Mouse (Mus musculus): ENCODE data around the gene Ccs. TPM values are rescaled to one million over a fixed set of nuclear protein-coding genes. Genes with fewer than 3 reads are reported as not detected.

Gene Ccs
- polyA plus RNA-seq, 1 experiment: 36.6 TPM

GRCm38 (mm10) chr19:4811909-4812242 lies 27.3 kb downstream of the Ccs start:
- Histone ChIP-seq H3K4me3 (ENCODE audit: low read depth, low read length) (peak overlapping the region; percentile 89), H3K4me1 (ENCODE audit: control insufficient read depth, insufficient read depth, low read length) (no peaks in the 10 kb centered on the region), H3K27ac (ENCODE audit: insufficient read depth, low read length) (peak overlapping the region; percentile 85), H3K36me3 (ENCODE audit: control insufficient read depth, insufficient read depth, low read length, poor library complexity, severe bottlenecking) (no peaks in the 10 kb centered on the region), H3K27me3 (ENCODE audit: control insufficient read depth, insufficient read depth, low read length, poor library complexity, severe bottlenecking) (no peaks in the 10 kb centered on the region), H3K9me3 (replicated peaks; ENCODE audit: control insufficient read depth, insufficient read depth, low read length, poor library complexity, severe bottlenecking) (no peaks in the 10 kb centered on the region), H3K9ac (ENCODE audit: low read depth, poor library complexity, severe bottlenecking) (peak overlapping the region; percentile 84)
- TF ChIP-seq EP300 (IDR thresholded peaks at IDR 0.05; ENCODE audit: insufficient read depth, low read depth, low read length) (no peak), CTCF (IDR thresholded peaks at IDR 0.05; ENCODE audit: low read depth, low read length) (no peak), POLR2A (IDR thresholded peaks at IDR 0.05; ENCODE audit: insufficient read depth, low read length) (no peak)

GRCm38 (mm10) chr19:4811063-4811908 lies 27.8 kb downstream of the Ccs start, which contains the start of the genes Gm21992 and Rbm14:
Gene Gm21992, minus strand, starts transcription at chr19:4811612.
Gene Rbm14, minus strand, starts transcription at chr19:4811634.
- Histone ChIP-seq H3K9ac (ENCODE audit: low read depth, poor library complexity, severe bottlenecking) (peak within 1 kb of the TSS; percentile 84), H3K36me3 (ENCODE audit: control insufficient read depth, insufficient read depth, low read length, poor library complexity, severe bottlenecking) (no peaks in the 10 kb centered on the region), H3K4me1 (ENCODE audit: control insufficient read depth, insufficient read depth, low read length) (no peaks in the 10 kb centered on the region), H3K9me3 (replicated peaks; ENCODE audit: control insufficient read depth, insufficient read depth, low read length, poor library complexity, severe bottlenecking) (no peaks in the 10 kb centered on the region), H3K27me3 (ENCODE audit: control insufficient read depth, insufficient read depth, low read length, poor library complexity, severe bottlenecking) (no peaks in the 10 kb centered on the region), H3K4me3 (ENCODE audit: low read depth, low read length) (peak within 1 kb of the TSS; percentile 89), H3K27ac (ENCODE audit: insufficient read depth, low read length) (peak within 1 kb of the TSS; percentile 95)
- TF ChIP-seq POLR2A (IDR thresholded peaks at IDR 0.05; ENCODE audit: insufficient read depth, low read length) (peak; percentile 85), CTCF (IDR thresholded peaks at IDR 0.05; ENCODE audit: low read depth, low read length) (no peak), EP300 (IDR thresholded peaks at IDR 0.05; ENCODE audit: insufficient read depth, low read depth, low read length) (0 out of 2 replicates have a peak, but pooled peaks have one; percentile 55)

- no peaks in the 10 kb centered on the region for H3K4me1 ChIP-seq (ENCODE audit: control insufficient read depth, insufficient read depth, low read length)
- peak overlapping the region; percentile 64 for H3K9ac ChIP-seq (ENCODE audit: low read depth, poor library complexity, severe bottlenecking)
- peak overlapping the region; percentile 79 for H3K4me3 ChIP-seq (ENCODE audit: low read depth, low read length)
- H3K36me3 ChIP-seq (ENCODE audit: control insufficient read depth, insufficient read depth, low read length, poor library complexity, severe bottlenecking): no peaks in the 10 kb centered on the region
- H3K9me3 ChIP-seq (replicated peaks; ENCODE audit: control insufficient read depth, insufficient read depth, low read length, poor library complexity, severe bottlenecking): no peaks in the 10 kb centered on the region
- peak overlapping the region; percentile 95 for H3K27ac ChIP-seq (ENCODE audit: insufficient read depth, low read length)
- TF ChIP-seq EP300 (IDR thresholded peaks at IDR 0.05; ENCODE audit: insufficient read depth, low read depth, low read length) (no peak), POLR2A (IDR thresholded peaks at IDR 0.05; ENCODE audit: insufficient read depth, low read length) (no peak), CTCF (IDR thresholded peaks at IDR 0.05; ENCODE audit: low read depth, low read length) (no peak)
- H3K27me3 ChIP-seq (ENCODE audit: control insufficient read depth, insufficient read depth, low read length, poor library complexity, severe bottlenecking): no peaks in the 10 kb centered on the region
These were observed 28.4 kb downstream of the Ccs start for GRCm38 (mm10) chr19:4810746-4811062.

DNA sequence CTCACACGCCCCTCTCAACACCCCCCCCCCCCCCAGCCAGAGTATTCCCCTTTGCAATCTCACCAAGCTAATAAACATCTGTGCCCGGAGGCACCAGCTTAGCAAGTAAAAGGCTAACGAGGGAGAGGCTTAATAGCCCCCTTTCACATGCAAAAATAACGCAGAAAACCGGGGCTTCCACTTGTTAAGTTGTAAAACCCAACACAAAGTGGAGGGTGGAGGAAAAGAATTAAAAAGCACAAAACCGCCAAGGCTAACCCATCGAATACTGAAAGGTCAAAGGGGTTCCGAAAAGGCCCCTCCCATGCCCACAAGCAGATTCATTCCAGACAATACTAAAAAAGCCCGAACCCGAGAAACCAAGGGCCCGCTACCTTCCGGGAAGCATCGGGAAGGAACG lies 28.8 kb downstream of the Ccs start:
- Histone ChIP-seq H3K9me3 (replicated peaks; ENCODE audit: control insufficient read depth, insufficient read depth, low read length, poor library complexity, severe bottlenecking) (no peaks in the 10 kb centered on the region), H3K27me3 (ENCODE audit: control insufficient read depth, insufficient read depth, low read length, poor library complexity, severe bottlenecking) (no peaks in the 10 kb centered on the region), H3K4me3 (ENCODE audit: low read depth, low read length) (peak overlapping the region; percentile 79), H3K36me3 (ENCODE audit: control insufficient read depth, insufficient read depth, low read length, poor library complexity, severe bottlenecking) (no peaks in the 10 kb centered on the region), H3K4me1 (ENCODE audit: control insufficient read depth, insufficient read depth, low read length) (no peaks in the 10 kb centered on the region), H3K27ac (ENCODE audit: insufficient read depth, low read length) (peak overlapping the region; percentile 95), H3K9ac (ENCODE audit: low read depth, poor library complexity, severe bottlenecking) (peak overlapping the region; percentile 64)
- TF ChIP-seq EP300 (IDR thresholded peaks at IDR 0.05; ENCODE audit: insufficient read depth, low read depth, low read length) (peak; percentile 68), POLR2A (IDR thresholded peaks at IDR 0.05; ENCODE audit: insufficient read depth, low read length) (no peak), CTCF (IDR thresholded peaks at IDR 0.05; ENCODE audit: low read depth, low read length) (no peak)

DNA sequence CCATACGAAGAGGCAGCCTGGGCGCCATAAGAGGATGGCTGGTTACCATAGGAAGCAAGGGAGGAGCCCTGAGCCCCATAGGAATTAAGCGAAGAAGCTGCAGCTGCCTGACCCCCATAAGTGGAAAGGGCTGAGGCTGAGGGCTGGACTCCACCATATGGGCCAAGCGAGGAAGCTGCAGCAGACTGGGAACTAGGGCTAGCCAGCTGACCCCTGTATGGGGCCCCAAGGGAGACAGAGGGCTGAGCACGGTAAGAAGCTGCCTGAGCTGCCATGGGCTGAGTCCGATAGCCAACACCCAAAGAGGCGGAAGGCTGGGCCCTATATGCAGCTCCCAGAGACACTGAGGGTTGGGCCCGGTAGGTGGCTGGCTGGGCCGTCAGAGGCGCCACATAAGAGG lies 35.8 kb downstream of the Ccs start:
- TF ChIP-seq POLR2A (IDR thresholded peaks at IDR 0.05; ENCODE audit: insufficient read depth, low read length) (no peak), EP300 (IDR thresholded peaks at IDR 0.05; ENCODE audit: insufficient read depth, low read depth, low read length) (no peak), CTCF (IDR thresholded peaks at IDR 0.05; ENCODE audit: low read depth, low read length) (no peak)
- H3K4me3 ChIP-seq (ENCODE audit: low read depth, low read length): no peak overlapping the region
- no peak overlapping the region for H3K27ac ChIP-seq (ENCODE audit: insufficient read depth, low read length)

DNA sequence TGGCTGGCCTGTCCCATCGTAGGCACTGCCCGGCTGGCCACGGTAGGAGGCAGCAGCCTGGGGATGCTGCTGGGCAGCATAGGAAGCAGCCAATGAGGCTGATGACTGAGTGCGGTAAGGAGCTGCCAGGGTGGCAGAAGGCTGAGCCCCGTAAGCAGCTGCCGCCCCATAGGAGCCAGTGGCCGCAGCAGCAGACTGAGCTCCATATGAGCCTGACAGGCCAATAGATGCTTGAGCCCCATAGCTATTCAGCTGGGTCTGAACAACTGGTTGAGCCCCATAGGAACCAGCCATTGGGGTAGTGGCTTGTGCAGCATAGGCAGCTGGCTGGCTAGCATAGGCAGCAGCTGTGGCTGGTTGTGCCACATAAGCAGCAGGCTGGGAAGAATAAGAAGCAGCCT lies 36.4 kb downstream of the Ccs start:
- Histone ChIP-seq H3K27ac (ENCODE audit: insufficient read depth, low read length) (no peak overlapping the region), H3K9ac (ENCODE audit: low read depth, poor library complexity, severe bottlenecking) (no peak overlapping the region), H3K27me3 (ENCODE audit: control insufficient read depth, insufficient read depth, low read length, poor library complexity, severe bottlenecking) (no peaks in the 10 kb centered on the region), H3K36me3 (ENCODE audit: control insufficient read depth, insufficient read depth, low read length, poor library complexity, severe bottlenecking) (peaks cover 55% of the 10 kb centered on the region), H3K9me3 (replicated peaks; ENCODE audit: control insufficient read depth, insufficient read depth, low read length, poor library complexity, severe bottlenecking) (no peaks in the 10 kb centered on the region), H3K4me1 (ENCODE audit: control insufficient read depth, insufficient read depth, low read length) (peaks cover 3% of the 10 kb centered on the region), H3K4me3 (ENCODE audit: low read depth, low read length) (no peak overlapping the region)
- TF ChIP-seq CTCF (IDR thresholded peaks at IDR 0.05; ENCODE audit: low read depth, low read length) (no peak), EP300 (IDR thresholded peaks at IDR 0.05; ENCODE audit: insufficient read depth, low read depth, low read length) (no peak), POLR2A (IDR thresholded peaks at IDR 0.05; ENCODE audit: insufficient read depth, low read length) (no peak)

More for the DNA sequence above, 35.8 kb downstream of the Ccs start:
- H3K9ac ChIP-seq (ENCODE audit: low read depth, poor library complexity, severe bottlenecking): no peak overlapping the region
- no peaks in the 10 kb centered on the region for H3K9me3 ChIP-seq (replicated peaks; ENCODE audit: control insufficient read depth, insufficient read depth, low read length, poor library complexity, severe bottlenecking)
- H3K36me3 ChIP-seq (ENCODE audit: control insufficient read depth, insufficient read depth, low read length, poor library complexity, severe bottlenecking): peaks cover 51% of the 10 kb centered on the region
- H3K4me1 ChIP-seq (ENCODE audit: control insufficient read depth, insufficient read depth, low read length): peaks cover 3% of the 10 kb centered on the region
- no peaks in the 10 kb centered on the region for H3K27me3 ChIP-seq (ENCODE audit: control insufficient read depth, insufficient read depth, low read length, poor library complexity, severe bottlenecking)

All from ES-Bruce4 (cell line).